Mouse (Mus musculus): Measurements from ENCODE around the gene Gm10134. TPM values are rescaled to one million over a fixed set of nuclear protein-coding genes. Genes with fewer than 3 reads are reported as not detected.
A peak's percentile ranks its signal among the peaks of the same experiment; 100 is the strongest.

The Gm10134 gene
- total RNA-seq, 2 experiments from 2014 or later, result 3.4 to 5.2 TPM

GRCm38 (mm10) chr2:28530311-28530710 lies 24.4 kb downstream of the Gm10134 start:
- no peak for DNase-seq (ENCODE audit: low spot score in 2 of 2)

- peak; percentile 68 to 76 for DNase-seq (ENCODE audit: low spot score in 2 of 2)
These were observed 27.3 kb downstream of the Gm10134 start for GRCm38 (mm10) chr2:28532938-28533771.

GRCm38 (mm10) chr2:28533901-28534435 lies 28.1 kb downstream of the Gm10134 start:
- DNase-seq (ENCODE audit: low spot score in 2 of 2), result no peak

GRCm38 (mm10) chr2:28534436-28535262 lies 28.8 kb downstream of the Gm10134 start:
- no peak for DNase-seq (ENCODE audit: low spot score in 2 of 2)

GRCm38 (mm10) chr2:28535263-28535540 lies 29.3 kb downstream of the Gm10134 start:
- DNase-seq (ENCODE audit: low spot score in 2 of 2), result no peak

GRCm38 (mm10) chr2:28535650-28536049 lies 29.8 kb downstream of the Gm10134 start:
- DNase-seq (ENCODE audit: low spot score in 2 of 2), result no peak

- DNase-seq (ENCODE audit: low spot score in 2 of 2), result no peak
These were observed 30.3 kb downstream of the Gm10134 start for GRCm38 (mm10) chr2:28536166-28536565.

- no peak for DNase-seq (ENCODE audit: low spot score in 2 of 2)
These were observed 31.1 kb downstream of the Gm10134 start for GRCm38 (mm10) chr2:28536766-28537633.

- DNase-seq (ENCODE audit: low spot score in 2 of 2), result no peak
These were observed 31.7 kb downstream of the Gm10134 start for GRCm38 (mm10) chr2:28537634-28537920.

GRCm38 (mm10) chr2:28537995-28538816 lies 32.3 kb downstream of the Gm10134 start:
- no peak for DNase-seq (ENCODE audit: low spot score in 2 of 2)

GRCm38 (mm10) chr2:28538817-28539128 lies 32.9 kb downstream of the Gm10134 start:
- no peak for DNase-seq (ENCODE audit: low spot score in 2 of 2)

- no peak for DNase-seq (ENCODE audit: low spot score in 2 of 2)
These were observed 33.3 kb downstream of the Gm10134 start for GRCm38 (mm10) chr2:28539206-28539605.

GRCm38 (mm10) chr2:28539949-28540348 lies 34.1 kb downstream of the Gm10134 start:
- no peak for DNase-seq (ENCODE audit: low spot score in 2 of 2)

GRCm38 (mm10) chr2:28540587-28541227 lies 34.8 kb downstream of the Gm10134 start:
- no peak for DNase-seq (ENCODE audit: low spot score in 2 of 2)

- DNase-seq (ENCODE audit: low spot score in 2 of 2), result no peak
These were observed 38.0 kb downstream of the Gm10134 start for GRCm38 (mm10) chr2:28543894-28544293.

- DNase-seq (ENCODE audit: low spot score in 2 of 2), result no peak
These were observed 40.1 kb downstream of the Gm10134 start for GRCm38 (mm10) chr2:28545976-28546375.

- DNase-seq (ENCODE audit: low spot score in 2 of 2), result no peak
These were observed 40.7 kb downstream of the Gm10134 start for GRCm38 (mm10) chr2:28546560-28546959.

- peak; percentile 67 to 79 for DNase-seq (ENCODE audit: low spot score in 2 of 2)
These were observed 41.6 kb downstream of the Gm10134 start for GRCm38 (mm10) chr2:28547237-28548172.

- no peak for DNase-seq (ENCODE audit: low spot score in 2 of 2)
These were observed 43.3 kb downstream of the Gm10134 start for GRCm38 (mm10) chr2:28549157-28549556.

Measured in adrenal gland, postnatal 4 days (tissue).